Mouse (Mus musculus): ENCODE data around the gene Alk. TPM values are rescaled to one million over a fixed set of nuclear protein-coding genes. Genes with fewer than 3 reads are reported as not detected.

The Alk gene
- total RNA-seq, 1 experiment from 2014 or later: not detected

GRCm38 (mm10) chr17:72008389-72008788, 596.0 kb downstream of the Alk start:
- ATAC-seq (ENCODE audit: extremely low read depth, insufficient number of reproducible peaks, low FRiP score, poor library complexity, severe bottlenecking): no peak

GRCm38 (mm10) chr17:72005365-72005764, 599.1 kb downstream of the Alk start:
- ATAC-seq (ENCODE audit: extremely low read depth, insufficient number of reproducible peaks, low FRiP score, poor library complexity, severe bottlenecking): no peak

- no peak for ATAC-seq (ENCODE audit: extremely low read depth, insufficient number of reproducible peaks, low FRiP score, poor library complexity, severe bottlenecking)
Measured at GRCm38 (mm10) chr17:71999527-72000482, 604.6 kb downstream of the Alk start.

- no peak for ATAC-seq (ENCODE audit: extremely low read depth, insufficient number of reproducible peaks, low FRiP score, poor library complexity, severe bottlenecking)
Measured at GRCm38 (mm10) chr17:71997680-71998079, 606.7 kb downstream of the Alk start.

GRCm38 (mm10) chr17:71995539-71995938, 608.9 kb downstream of the Alk start:
- ATAC-seq (ENCODE audit: extremely low read depth, insufficient number of reproducible peaks, low FRiP score, poor library complexity, severe bottlenecking): no peak

GRCm38 (mm10) chr17:71994144-71994543, 610.3 kb downstream of the Alk start:
- ATAC-seq (ENCODE audit: extremely low read depth, insufficient number of reproducible peaks, low FRiP score, poor library complexity, severe bottlenecking): no peak

GRCm38 (mm10) chr17:71993011-71993410, 611.4 kb downstream of the Alk start:
- ATAC-seq (ENCODE audit: extremely low read depth, insufficient number of reproducible peaks, low FRiP score, poor library complexity, severe bottlenecking): no peak

- no peak for ATAC-seq (ENCODE audit: extremely low read depth, insufficient number of reproducible peaks, low FRiP score, poor library complexity, severe bottlenecking)
Measured at GRCm38 (mm10) chr17:71991260-71991659, 613.2 kb downstream of the Alk start.

GRCm38 (mm10) chr17:71990176-71990720, 614.2 kb downstream of the Alk start:
- no peak for ATAC-seq (ENCODE audit: extremely low read depth, insufficient number of reproducible peaks, low FRiP score, poor library complexity, severe bottlenecking)

GRCm38 (mm10) chr17:71988736-71989569, 615.5 kb downstream of the Alk start:
- ATAC-seq (ENCODE audit: extremely low read depth, insufficient number of reproducible peaks, low FRiP score, poor library complexity, severe bottlenecking): no peak

GRCm38 (mm10) chr17:71986998-71987397, 617.4 kb downstream of the Alk start:
- ATAC-seq (ENCODE audit: extremely low read depth, insufficient number of reproducible peaks, low FRiP score, poor library complexity, severe bottlenecking): no peak

- no peak for ATAC-seq (ENCODE audit: extremely low read depth, insufficient number of reproducible peaks, low FRiP score, poor library complexity, severe bottlenecking)
Measured at GRCm38 (mm10) chr17:71986456-71986855, 618.0 kb downstream of the Alk start.

- ATAC-seq (ENCODE audit: extremely low read depth, insufficient number of reproducible peaks, low FRiP score, poor library complexity, severe bottlenecking): no peak
Measured at GRCm38 (mm10) chr17:71981177-71981576, 623.2 kb downstream of the Alk start.

GRCm38 (mm10) chr17:71980518-71981145, 623.8 kb downstream of the Alk start:
- ATAC-seq (ENCODE audit: extremely low read depth, insufficient number of reproducible peaks, low FRiP score, poor library complexity, severe bottlenecking): no peak

GRCm38 (mm10) chr17:71979137-71979536, 625.3 kb downstream of the Alk start:
- ATAC-seq (ENCODE audit: extremely low read depth, insufficient number of reproducible peaks, low FRiP score, poor library complexity, severe bottlenecking): no peak

GRCm38 (mm10) chr17:71976661-71977060, 627.8 kb downstream of the Alk start:
- no peak for ATAC-seq (ENCODE audit: extremely low read depth, insufficient number of reproducible peaks, low FRiP score, poor library complexity, severe bottlenecking)

GRCm38 (mm10) chr17:71973704-71974103, 630.7 kb downstream of the Alk start:
- ATAC-seq (ENCODE audit: extremely low read depth, insufficient number of reproducible peaks, low FRiP score, poor library complexity, severe bottlenecking): no peak

- ATAC-seq (ENCODE audit: extremely low read depth, insufficient number of reproducible peaks, low FRiP score, poor library complexity, severe bottlenecking): no peak
Measured at GRCm38 (mm10) chr17:71967356-71967755, 637.1 kb downstream of the Alk start.

Data from neutrophil, adult 5-6 weeks (primary cell).